Mouse (Mus musculus) midbrain, embryonic 11.5 days (tissue): ENCODE measurements at regions not wholly inside any gene's neighbourhood (a gene's known extent, or its start where the extent isn't known, plus 50 kb on each side); places are given as distances from the start of the nearest gene placed in this dataset.
"Not testable (repeated sequence)": the region's sequence is repeated elsewhere in the genome, so short reads cannot be mapped to it uniquely, and the experiment has no call there.

Experiments used
- ATAC-seq: fragments of 200-750 bp; cut with Nextera tagmentation; 2 replicates; pipeline ENCODE4 v1.8.0; 2017; ENCODE audit warnings: moderate TSS enrichment, moderate library complexity; ENCODE audit not compliant: low FRiP score
- DNase-seq: peaks from one replicate; pipeline ENCODE4 v3.0.0; 2015; ENCODE audit warnings: low spot score; ENCODE audit errors: missing footprints
- H3K27ac ChIP-seq: fragments of 300-500 bp; sonication (generic); 2 replicates; pipeline ENCODE4 v1.5.1; 2014; ENCODE audit warnings: low read depth, low read length
- H3K27me3 ChIP-seq: fragments of 300-500 bp; sonication (generic); 2 replicates; pipeline ENCODE4 v1.6.1; 2014; ENCODE audit warnings: mild to moderate bottlenecking, low read length, moderate library complexity, mixed read lengths; ENCODE audit not compliant: control insufficient read depth, insufficient read depth
- H3K36me3 ChIP-seq: fragments of 300-500 bp; sonication (generic); 2 replicates; pipeline ENCODE4 v1.6.1; 2014; ENCODE audit warnings: mild to moderate bottlenecking, low read length, moderate library complexity, mixed read lengths; ENCODE audit not compliant: control insufficient read depth, insufficient read depth
- H3K4me1 ChIP-seq: fragments of 300-500 bp; sonication (generic); 2 replicates; pipeline ENCODE4 v1.6.1; 2014; ENCODE audit warnings: low read length; ENCODE audit not compliant: control insufficient read depth, insufficient read depth
- H3K4me2 ChIP-seq: fragments of 300-500 bp; sonication (generic); 2 replicates; pipeline ENCODE4 v1.6.1; 2014; ENCODE audit warnings: mild to moderate bottlenecking, moderate library complexity
- H3K4me3 ChIP-seq: fragments of 300-500 bp; sonication (generic); 2 replicates; pipeline ENCODE4 v1.5.1; 2014; ENCODE audit warnings: low read depth, low read length
- H3K9ac ChIP-seq: fragments of 300-500 bp; sonication (generic); 2 replicates; pipeline ENCODE4 v1.6.1; 2014; ENCODE audit warnings: low read length
- H3K9me3 ChIP-seq: fragments of 300-500 bp; sonication (generic); 2 replicates; pipeline ENCODE4 v1.6.1; 2016; ENCODE audit warnings: low read length; ENCODE audit not compliant: control insufficient read depth
- WGBS: fragments of 180-500 bp; shearing (Covaris S2); extraction: QIAGEN DNeasy Blood & Tissue Kit; methylation state at CpG from one replicate; pipeline ENCODE4 v1.1.7; 2014; 5-methylcytosine and 5-hydroxymethylcytosine counted together

DNA sequence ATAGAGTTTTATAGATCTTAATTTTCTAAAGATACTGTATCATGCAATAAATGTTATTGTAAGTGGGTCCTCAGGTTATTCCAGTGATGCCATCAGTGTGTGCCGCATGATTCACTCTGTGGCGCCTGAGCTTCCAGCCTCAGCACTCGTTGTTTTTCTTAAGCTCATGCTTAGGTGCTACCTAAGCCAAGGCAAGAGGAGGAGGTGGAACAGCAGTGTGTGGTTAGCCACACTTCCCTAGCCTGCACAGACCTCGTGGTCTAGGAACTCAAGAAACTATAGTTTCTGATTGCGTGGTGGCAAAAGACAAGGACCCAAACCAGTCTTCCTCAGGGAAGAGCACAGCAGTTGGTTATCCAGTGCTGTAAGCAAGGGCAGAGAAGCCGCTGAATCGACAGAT, 779.7 kb downstream of the Dad1 start:
- not testable (repeated sequence) for ATAC-seq, H3K27me3 ChIP-seq, H3K4me3 ChIP-seq, H3K9ac ChIP-seq, H3K4me2 ChIP-seq, H3K9me3 ChIP-seq, H3K27ac ChIP-seq, H3K4me1 ChIP-seq, DNase-seq, H3K36me3 ChIP-seq
- WGBS, result 89% methylated on average over 7 of the region's 7 CpGs

DNA sequence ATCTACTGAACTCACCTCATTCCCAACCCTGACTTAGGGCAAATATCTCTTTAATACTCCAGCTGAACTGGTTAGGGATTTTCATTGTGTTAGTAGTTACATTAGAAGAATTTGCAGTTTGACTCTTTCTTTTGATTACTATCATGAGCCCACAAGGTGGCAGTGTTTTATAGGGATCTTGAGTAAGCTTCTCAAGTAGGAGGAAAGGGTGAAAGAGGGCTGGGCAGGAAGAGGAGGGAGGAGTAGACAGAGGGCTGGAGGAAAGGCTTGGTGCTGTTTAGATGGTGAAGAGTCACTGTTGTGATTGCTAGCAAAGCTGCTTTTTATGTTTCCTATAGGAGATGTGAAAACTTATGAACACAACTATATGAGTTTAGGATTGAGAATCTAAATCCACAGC, 793.1 kb downstream of the Dad1 start:
- not testable (repeated sequence) for H3K4me3 ChIP-seq, DNase-seq, ATAC-seq, H3K9me3 ChIP-seq, H3K4me2 ChIP-seq, H3K36me3 ChIP-seq, H3K9ac ChIP-seq, H3K4me1 ChIP-seq, H3K27me3 ChIP-seq, H3K27ac ChIP-seq

DNA sequence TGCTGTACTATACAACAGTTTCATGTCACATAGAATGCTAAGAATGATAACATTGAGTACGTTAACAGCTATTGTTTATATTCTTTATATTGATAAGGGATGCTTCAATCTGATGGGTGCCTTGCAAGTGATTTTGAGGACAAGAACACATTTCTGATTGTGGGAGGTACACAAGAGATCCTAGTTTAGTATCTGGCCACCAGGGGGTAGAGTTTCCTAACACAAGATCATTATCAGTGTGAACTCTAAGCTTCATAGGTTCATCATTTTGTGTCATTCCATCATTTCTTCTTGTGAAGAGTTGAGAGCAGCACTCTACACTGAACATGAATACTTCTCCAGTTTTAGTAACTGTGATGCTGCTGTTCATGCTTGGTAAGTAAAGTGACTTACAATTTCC, 799.9 kb downstream of the Dad1 start:
- no peaks in the 10 kb centered on the region for H3K9me3 ChIP-seq
- DNase-seq, result no peak
- no peaks in the 10 kb centered on the region for H3K27me3 ChIP-seq
- H3K4me3 ChIP-seq, result no peak overlapping the region
- no peak overlapping the region for H3K9ac ChIP-seq
- H3K4me2 ChIP-seq, result no peak overlapping the region
- no peak for ATAC-seq
- no peaks in the 10 kb centered on the region for H3K36me3 ChIP-seq
- no peaks in the 10 kb centered on the region for H3K4me1 ChIP-seq
- WGBS, result 92% methylated on average over 1 of the region's 1 CpGs
- H3K27ac ChIP-seq, result no peak overlapping the region

DNA sequence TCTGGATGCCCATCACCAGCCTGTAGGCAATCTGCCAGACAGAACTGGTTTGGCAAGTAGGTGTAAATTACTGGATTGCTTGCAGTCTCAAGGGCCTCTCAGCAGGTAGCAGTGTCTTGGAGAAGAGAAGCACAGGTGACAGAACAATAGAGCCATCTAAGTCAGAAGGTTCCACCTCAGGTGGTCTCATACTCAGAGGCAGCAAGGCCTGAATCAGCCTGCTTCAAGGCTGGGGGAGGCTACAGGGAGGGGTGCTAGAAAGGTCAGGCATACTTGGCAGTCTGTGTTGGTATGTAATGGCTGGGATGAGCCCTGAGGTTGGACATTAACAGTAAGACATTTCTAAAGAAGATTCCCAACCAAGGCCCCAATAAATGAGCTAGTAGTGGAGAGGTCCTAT, 814.3 kb downstream of the Dad1 start:
- H3K36me3 ChIP-seq, H3K4me3 ChIP-seq, H3K4me2 ChIP-seq, H3K4me1 ChIP-seq, H3K9ac ChIP-seq, DNase-seq, ATAC-seq, H3K27me3 ChIP-seq, H3K9me3 ChIP-seq, H3K27ac ChIP-seq: not testable (repeated sequence)

DNA sequence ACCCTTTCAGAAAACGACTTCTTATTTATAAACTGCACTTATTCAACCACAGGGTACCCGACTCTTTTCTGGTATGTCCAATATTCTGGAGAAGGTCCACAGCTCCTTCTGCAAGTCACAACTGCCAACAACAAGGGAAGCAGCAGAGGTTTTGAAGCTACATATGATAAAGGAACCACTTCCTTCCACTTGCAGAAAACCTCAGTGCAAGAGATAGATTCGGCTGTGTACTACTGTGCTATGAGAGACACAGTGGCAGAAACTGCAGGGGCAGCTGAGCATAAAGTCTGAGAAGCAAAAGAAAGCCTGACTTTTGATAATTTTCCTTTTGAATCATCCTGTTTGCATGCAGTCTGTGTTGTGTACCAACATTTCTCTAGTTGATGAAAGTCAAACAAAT, 823.8 kb downstream of the Dad1 start:
- H3K9ac ChIP-seq, H3K4me3 ChIP-seq, H3K9me3 ChIP-seq, H3K36me3 ChIP-seq, H3K27ac ChIP-seq, H3K27me3 ChIP-seq, ATAC-seq, H3K4me2 ChIP-seq, H3K4me1 ChIP-seq, DNase-seq: not testable (repeated sequence)
- 81% methylated on average over 2 of the region's 3 CpGs for WGBS

DNA sequence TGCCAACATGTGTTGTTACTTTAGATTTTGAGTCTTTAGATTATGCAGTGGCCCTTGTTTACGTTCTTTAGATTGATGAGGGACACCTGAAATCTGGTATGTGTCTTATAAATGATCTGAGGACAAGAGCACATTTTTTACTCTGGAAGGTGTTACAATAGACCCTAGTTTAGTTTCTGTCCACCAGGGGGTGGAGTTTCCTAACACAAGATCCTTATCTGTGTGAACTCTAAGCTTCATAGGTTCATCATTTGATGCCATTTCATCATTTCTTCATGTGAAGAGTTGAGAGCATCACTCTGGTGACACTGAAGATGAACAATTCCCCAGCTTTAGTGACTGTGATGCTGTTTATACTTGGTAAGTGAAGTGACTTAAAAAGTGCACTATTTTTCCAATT, 825.5 kb downstream of the Dad1 start:
- DNase-seq, H3K27me3 ChIP-seq, H3K9me3 ChIP-seq, ATAC-seq, H3K9ac ChIP-seq, H3K27ac ChIP-seq, H3K36me3 ChIP-seq, H3K4me3 ChIP-seq, H3K4me2 ChIP-seq, H3K4me1 ChIP-seq: not testable (repeated sequence)
- WGBS, result 83% methylated on average over 1 of the region's 1 CpGs

DNA sequence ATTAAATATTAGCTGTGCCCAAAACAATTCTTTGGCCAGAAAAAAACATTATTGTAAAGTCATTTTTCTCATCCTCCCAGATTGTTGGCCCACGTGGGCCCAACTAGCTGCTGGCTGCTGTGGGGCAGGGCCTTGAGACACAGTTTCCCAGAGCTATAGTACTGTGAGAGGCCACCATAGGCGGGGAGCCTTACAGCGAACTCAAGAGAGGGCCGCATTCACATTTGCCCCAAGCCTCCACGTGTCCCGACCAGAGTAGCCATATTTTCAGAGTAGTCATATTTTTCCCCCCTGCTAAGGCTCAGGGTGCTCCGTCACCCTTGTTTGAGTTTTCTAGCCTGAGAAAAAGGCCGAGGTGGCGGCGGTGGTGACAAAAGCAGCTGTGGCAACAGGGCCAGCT, 826.3 kb downstream of the Dad1 start:
- not testable (repeated sequence) for H3K27me3 ChIP-seq, H3K9ac ChIP-seq, ATAC-seq, H3K4me3 ChIP-seq, H3K4me2 ChIP-seq, H3K4me1 ChIP-seq, H3K36me3 ChIP-seq, H3K27ac ChIP-seq, DNase-seq, H3K9me3 ChIP-seq
- WGBS, result 84% methylated on average over 10 of the region's 10 CpGs

DNA sequence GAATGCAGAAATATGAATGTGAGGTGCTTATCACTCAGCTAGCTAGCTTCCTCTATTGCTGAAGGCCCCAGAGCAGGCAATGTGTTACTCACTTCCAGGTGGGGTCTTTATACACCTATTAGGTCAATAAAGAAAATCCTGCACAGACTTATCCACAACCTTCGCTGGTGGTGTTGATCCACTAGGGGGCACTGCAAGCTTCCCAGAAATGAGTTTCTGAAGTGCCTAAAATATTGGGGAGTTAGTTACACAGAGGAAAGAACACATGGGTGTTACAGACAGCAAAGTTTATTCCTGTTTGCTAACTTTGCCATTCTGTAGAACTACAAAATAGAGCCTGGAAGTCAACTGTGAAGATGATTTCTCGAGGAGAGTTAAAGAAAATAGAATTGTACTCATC, 836.9 kb downstream of the Dad1 start:
- not testable (repeated sequence) for H3K9me3 ChIP-seq, H3K4me1 ChIP-seq, DNase-seq, H3K4me3 ChIP-seq, H3K27ac ChIP-seq, ATAC-seq, H3K9ac ChIP-seq, H3K36me3 ChIP-seq, H3K27me3 ChIP-seq, H3K4me2 ChIP-seq
- WGBS, result 57% methylated on average over 1 of the region's 2 CpGs

DNA sequence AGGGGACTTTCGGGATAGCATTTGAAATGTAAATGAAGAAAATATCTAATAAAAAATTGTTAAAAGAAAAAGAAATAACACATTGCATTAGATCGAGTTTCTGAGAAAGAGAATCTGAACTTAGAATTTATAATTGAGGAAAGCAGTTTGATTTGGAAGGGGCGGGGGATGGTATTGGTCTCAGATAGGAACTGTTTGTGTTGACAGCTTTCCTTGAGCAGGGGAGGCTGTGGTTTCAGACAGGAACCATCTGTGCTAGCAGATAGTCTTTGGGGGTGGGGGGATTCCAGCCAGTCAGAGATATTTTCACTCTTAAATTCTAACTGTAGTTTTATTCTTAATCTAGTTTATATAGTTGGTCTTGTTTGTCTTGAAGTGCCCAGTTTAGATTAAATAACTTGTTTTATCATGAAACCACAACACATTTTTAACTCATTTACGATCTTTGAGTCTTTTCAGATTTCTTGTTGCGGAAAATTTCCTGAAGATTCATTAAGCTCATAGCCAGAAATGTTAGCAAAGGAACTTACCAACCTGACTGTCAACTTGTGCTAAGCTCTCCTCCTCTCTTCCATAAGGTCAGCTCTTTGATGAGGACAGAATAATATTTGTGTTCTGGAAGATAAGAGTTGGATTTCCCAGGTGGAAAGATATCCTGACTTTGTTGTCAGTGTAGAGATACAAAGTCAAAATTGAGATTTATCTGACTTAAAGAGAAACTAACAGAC, 846.2 kb downstream of the Dad1 start:
- H3K4me1 ChIP-seq, H3K9ac ChIP-seq, H3K27me3 ChIP-seq, DNase-seq, H3K4me2 ChIP-seq, H3K9me3 ChIP-seq, H3K4me3 ChIP-seq, H3K27ac ChIP-seq, H3K36me3 ChIP-seq, ATAC-seq: not testable (repeated sequence)
- 92% methylated on average over 2 of the region's 5 CpGs for WGBS

DNA sequence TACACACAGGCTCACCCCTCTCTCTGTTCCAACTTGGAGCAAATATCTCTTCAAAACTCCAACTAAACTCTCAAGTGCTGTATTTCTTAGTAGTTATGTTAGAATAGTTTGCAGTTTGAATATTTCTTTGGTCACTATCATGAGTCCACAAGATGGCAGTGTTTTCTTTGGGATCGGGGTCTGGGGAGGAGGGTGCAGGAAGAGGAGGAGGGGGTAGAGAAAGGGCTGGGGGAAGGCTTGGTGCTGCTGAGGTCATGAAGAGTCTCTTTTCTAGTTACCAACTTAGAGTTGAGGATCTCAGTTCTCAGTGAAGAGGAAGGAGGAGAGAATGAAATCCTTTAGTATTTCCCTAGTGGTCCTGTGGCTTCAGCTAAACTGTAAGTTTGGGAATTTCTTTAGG, 863.6 kb downstream of the Dad1 start:
- WGBS, result no CpG with 5 or more reads among the region's 1 CpGs
- H3K9me3 ChIP-seq, H3K27me3 ChIP-seq: not testable (repeated sequence)

More for the DNA sequence above, 863.6 kb downstream of the Dad1 start:
- H3K4me1 ChIP-seq, H3K27ac ChIP-seq, H3K36me3 ChIP-seq, DNase-seq, H3K4me2 ChIP-seq, ATAC-seq, H3K9ac ChIP-seq, H3K4me3 ChIP-seq: not testable (repeated sequence)
